Mouse (Mus musculus) embryonic facial prominence, embryonic 11.5 days (tissue): ENCODE measurements around the gene Pla2g3. TPM values are rescaled to one million over a fixed set of nuclear protein-coding genes. Genes with fewer than 3 reads are reported as not detected.

Experiments
- ATAC-seq: fragments of 200-750 bp; cut with Nextera tagmentation; replicated peaks from 2 replicates; pipeline ENCODE4 v1.8.0; 2017; ENCODE audit warnings: low read depth; ENCODE audit not compliant: insufficient number of reproducible peaks, low FRiP score, low TSS enrichment
- DNase-seq: peaks from one replicate; pipeline ENCODE4 v3.0.0-alpha.2; 2015; ENCODE audit warnings: low spot score
- H3K27ac ChIP-seq: fragments of 300-500 bp; sonication (generic); replicated peaks from 2 replicates; pipeline ENCODE4 v1.5.1; 2014; ENCODE audit warnings: mild to moderate bottlenecking, low read depth, low read length, control low read depth
- H3K27me3 ChIP-seq: fragments of 300-500 bp; sonication (generic); 2 replicates; pipeline ENCODE4 v1.6.1; 2014; ENCODE audit warnings: mild to moderate bottlenecking, low read length, moderate library complexity, mixed read lengths; ENCODE audit not compliant: control insufficient read depth, insufficient read depth
- H3K36me3 ChIP-seq: fragments of 300-500 bp; sonication (generic); replicated peaks from 2 replicates; pipeline ENCODE4 v1.6.1; 2014; ENCODE audit warnings: low read depth, mild to moderate bottlenecking, low read length, moderate library complexity, mixed read lengths; ENCODE audit not compliant: control insufficient read depth, insufficient read depth
- H3K4me1 ChIP-seq: fragments of 300-500 bp; sonication (generic); 2 replicates; pipeline ENCODE4 v1.6.1; 2014; ENCODE audit warnings: low read length, mixed read lengths; ENCODE audit not compliant: control insufficient read depth, insufficient read depth
- H3K4me2 ChIP-seq: fragments of 300-500 bp; sonication (generic); 2 replicates; pipeline ENCODE4 v1.6.1; 2014; ENCODE audit warnings: low read depth, mild to moderate bottlenecking, control low read depth, low read length, moderate library complexity
- H3K4me3 ChIP-seq: fragments of 300-500 bp; sonication (generic); 2 replicates; pipeline ENCODE4 v1.5.1; 2014; ENCODE audit warnings: low read depth, low read length, control low read depth
- H3K9ac ChIP-seq: fragments of 300-500 bp; sonication (generic); replicated peaks from 2 replicates; pipeline ENCODE4 v1.6.1; 2014; ENCODE audit warnings: mild to moderate bottlenecking, control low read depth, low read length
- H3K9me3 ChIP-seq: fragments of 300-500 bp; sonication (generic); replicated peaks from 2 replicates; pipeline ENCODE4 v1.6.1; 2016; ENCODE audit warnings: mild to moderate bottlenecking, low read length, inconsistent platforms, mixed read lengths; ENCODE audit not compliant: control insufficient read depth
- WGBS: fragments of 180-500 bp; shearing (Covaris S2); extraction: QIAGEN DNeasy Blood & Tissue Kit; methylation state at CpG from one replicate; pipeline ENCODE4 v1.1.7; 2014; 5-methylcytosine and 5-hydroxymethylcytosine counted together
- polyA plus RNA-seq: library from polyadenylated mRNA; unstranded; fragments of >200 nt; fragmentation: Nextera tagmentation; extraction: Ambion mirVana; gene quantifications from 2 replicates; pipeline ENCODE4 v1.2.1, GENCODE M21; 2014

Pla2g3 gene
- polyA plus RNA-seq, 1 experiment from 2014 or later, result 0.41 TPM

GRCm38 (mm10) chr11:3474480-3475115 lies 13.5 kb upstream of the Pla2g3 start:
- 85% methylated on average over 7 of the region's 7 CpGs for WGBS
- Histone ChIP-seq H3K27ac (no peak overlapping the region), H3K36me3 (no peaks in the 10 kb centered on the region), H3K9ac (no peak overlapping the region), H3K4me3 (no peak overlapping the region), H3K27me3 (no peaks in the 10 kb centered on the region), H3K9me3 (no peaks in the 10 kb centered on the region), H3K4me1 (no peaks in the 10 kb centered on the region), H3K4me2 (no peak overlapping the region)
- DNase-seq, result no peak
- ATAC-seq, result no peak

DNA sequence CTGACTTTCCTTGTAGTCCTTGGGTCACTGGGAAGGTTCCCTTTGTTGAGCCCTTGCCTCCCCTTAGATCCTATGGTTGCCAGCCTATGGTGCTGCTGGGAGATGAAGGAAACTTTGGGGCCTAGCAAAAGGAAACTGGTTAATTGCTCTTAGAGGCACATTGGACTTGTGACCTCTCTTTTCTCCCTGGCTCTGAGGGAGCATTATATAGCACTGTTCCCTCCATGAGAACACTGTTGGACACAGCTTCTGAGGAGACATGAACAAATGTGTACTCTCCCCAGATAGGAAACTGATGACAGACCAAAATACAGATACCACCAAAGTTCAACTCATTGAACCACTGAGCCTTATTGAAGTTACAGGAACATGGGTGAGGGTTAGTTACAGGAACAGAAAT lies 12.6 kb upstream of the Pla2g3 start:
- Histone ChIP-seq H3K4me1 (no peaks in the 10 kb centered on the region), H3K27me3 (no peaks in the 10 kb centered on the region), H3K36me3 (no peaks in the 10 kb centered on the region), H3K4me2 (no peak overlapping the region), H3K9ac (no peak overlapping the region), H3K4me3 (no peak overlapping the region), H3K9me3 (no peaks in the 10 kb centered on the region), H3K27ac (no peak overlapping the region)
- ATAC-seq, result no peak
- no peak for DNase-seq

GRCm38 (mm10) chr11:3483980-3484642 lies 4.0 kb upstream of the Pla2g3 start:
- Histone ChIP-seq H3K9ac (no peak overlapping the region), H3K9me3 (no peaks in the 10 kb centered on the region), H3K27ac (no peak overlapping the region), H3K27me3 (no peaks in the 10 kb centered on the region), H3K4me2 (no peak overlapping the region), H3K4me3 (no peak overlapping the region), H3K36me3 (no peaks in the 10 kb centered on the region), H3K4me1 (no peaks in the 10 kb centered on the region)
- ATAC-seq (no peak), DNase-seq (no peak)
- WGBS, result 62% methylated on average over 11 of the region's 11 CpGs

- H3K9ac ChIP-seq, result no peak overlapping the region
- 74% methylated on average over 7 of the region's 7 CpGs for WGBS
- no peak overlapping the region for H3K4me3 ChIP-seq
- H3K9me3 ChIP-seq, result no peaks in the 10 kb centered on the region
- no peak for ATAC-seq
- no peak for DNase-seq
- H3K36me3 ChIP-seq, result no peaks in the 10 kb centered on the region
- no peak overlapping the region for H3K27ac ChIP-seq
- no peak overlapping the region for H3K4me2 ChIP-seq
- H3K4me1 ChIP-seq, result no peaks in the 10 kb centered on the region
- no peaks in the 10 kb centered on the region for H3K27me3 ChIP-seq
These were observed 1.7 kb upstream of the Pla2g3 start for GRCm38 (mm10) chr11:3486349-3486748.

DNA sequence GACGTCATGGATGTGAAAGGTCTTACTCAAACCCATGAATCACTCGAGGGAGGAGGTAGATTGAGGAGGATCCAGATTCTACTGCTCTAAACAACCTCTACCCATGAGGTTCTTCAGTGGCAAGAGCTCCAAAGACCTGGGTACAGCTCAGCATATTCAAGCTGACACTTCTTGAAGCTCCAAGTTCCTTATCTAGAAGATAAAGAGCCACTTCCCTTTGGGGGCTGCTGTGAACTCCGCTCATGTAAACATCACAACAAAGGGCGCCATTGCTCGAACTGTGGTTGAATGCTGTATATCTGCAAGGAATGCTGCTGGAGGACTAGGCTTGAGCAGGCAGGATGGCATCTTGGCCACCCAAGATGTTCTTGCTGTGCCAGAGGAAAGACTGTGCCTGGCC lies 952 bp downstream of the Pla2g3 start:
- Histone ChIP-seq H3K27ac (no peak overlapping the region), H3K36me3 (no peaks in the 10 kb centered on the region), H3K4me1 (no peaks in the 10 kb centered on the region), H3K9ac (no peak overlapping the region), H3K4me3 (no peak overlapping the region), H3K27me3 (no peaks in the 10 kb centered on the region), H3K9me3 (no peaks in the 10 kb centered on the region), H3K4me2 (no peak overlapping the region)
- WGBS, result 86% methylated on average over 5 of the region's 5 CpGs
- ATAC-seq, result no peak
- no peak for DNase-seq

DNA sequence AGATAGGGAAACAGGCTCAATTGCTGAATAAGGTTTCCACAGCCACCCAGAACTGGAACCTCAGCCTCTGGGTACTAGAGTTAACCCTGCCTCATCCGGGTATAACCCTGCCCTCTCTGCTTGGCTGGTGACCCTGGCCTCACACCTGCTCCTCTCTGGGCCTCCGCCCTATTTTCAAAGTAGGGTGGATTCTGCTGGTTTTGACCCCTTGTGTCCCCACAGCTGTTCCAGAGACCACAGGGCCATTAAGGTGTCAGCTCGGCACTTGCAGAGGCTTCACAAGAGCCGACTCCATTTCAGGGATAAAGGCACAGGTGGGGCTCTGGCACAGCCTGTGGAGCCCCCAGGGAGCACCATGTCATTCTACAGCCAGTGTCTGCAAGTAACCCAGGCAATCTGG lies 4.7 kb downstream of the Pla2g3 start:
- DNase-seq (no peak), ATAC-seq (no peak)
- Histone ChIP-seq H3K27me3 (no peaks in the 10 kb centered on the region), H3K9me3 (no peaks in the 10 kb centered on the region), H3K27ac (no peak overlapping the region), H3K4me1 (no peaks in the 10 kb centered on the region), H3K4me3 (no peak overlapping the region), H3K36me3 (no peaks in the 10 kb centered on the region), H3K9ac (no peak overlapping the region), H3K4me2 (no peak overlapping the region)
- 67% methylated on average over 4 of the region's 4 CpGs for WGBS

GRCm38 (mm10) chr11:3494857-3495256 lies 6.8 kb downstream of the Pla2g3 start:
- Histone ChIP-seq H3K9me3 (no peaks in the 10 kb centered on the region), H3K4me3 (no peak overlapping the region), H3K36me3 (no peaks in the 10 kb centered on the region), H3K4me1 (no peaks in the 10 kb centered on the region), H3K4me2 (no peak overlapping the region), H3K27me3 (no peaks in the 10 kb centered on the region), H3K27ac (no peak overlapping the region), H3K9ac (no peak overlapping the region)
- 81% methylated on average over 17 of the region's 17 CpGs for WGBS
- no peak for ATAC-seq
- DNase-seq, result no peak

- DNase-seq, result no peak
- Histone ChIP-seq H3K4me3 (no peak overlapping the region), H3K4me1 (no peaks in the 10 kb centered on the region), H3K9me3 (no peaks in the 10 kb centered on the region), H3K36me3 (no peaks in the 10 kb centered on the region), H3K4me2 (no peak overlapping the region), H3K27me3 (no peaks in the 10 kb centered on the region), H3K9ac (no peak overlapping the region), H3K27ac (no peak overlapping the region)
- ATAC-seq, result no peak
- WGBS, result 87% methylated on average over 14 of the region's 14 CpGs
These were observed 7.4 kb downstream of the Pla2g3 start for GRCm38 (mm10) chr11:3495496-3495895.
